Comparison of ENCODE assay signal across 24 mouse cellular contexts in the genomic region with DNA sequence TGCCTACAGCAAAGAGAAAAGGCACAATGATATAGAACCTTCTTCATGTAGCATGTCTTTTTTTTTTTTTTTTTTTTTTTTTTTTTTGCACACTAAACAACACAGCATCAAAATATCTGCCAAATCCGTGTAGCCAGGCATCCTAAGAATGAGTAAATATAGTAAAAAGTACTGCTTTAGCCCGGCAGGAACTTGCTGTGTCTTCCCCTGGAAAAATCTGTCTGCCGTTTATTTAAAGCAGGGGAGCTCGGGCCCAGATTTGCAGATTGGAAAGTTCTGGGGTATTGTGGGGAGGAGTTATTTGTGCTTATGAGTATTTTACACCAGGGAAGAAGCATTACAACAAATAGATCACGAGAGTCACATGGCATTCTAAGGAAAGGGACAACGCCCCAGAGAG. TPM values are rescaled to one million over a fixed set of nuclear protein-coding genes. Genes with fewer than 3 reads are reported as not detected.
A peak's percentile ranks its signal among the peaks of the same experiment; 100 is the strongest.
DNase-seq lines count a peak whose midpoint lies in the region; ATAC-seq and TF ChIP-seq lines count a peak whose summit lies in the region.
"Had no signal": no experiment of that assay in that cellular context is flagged by ENCODE, and none has a peak within 500 bp of the region (broad histone marks: within the 10 kb centered on the region; RNA-seq: fewer than 3 reads in every experiment).

No protein-coding gene starts in this region.

- H3K27ac ChIP-seq in intestine, embryonic 14.5 days (ENCODE audit: low read depth), result no peak overlapping the region
- H3K27ac ChIP-seq in intestine, postnatal 0 days (ENCODE audit: low read depth, low read length), result no peak overlapping the region
- no peak overlapping the region for H3K27ac ChIP-seq in heart, adult 2 months
- H3K27ac ChIP-seq: forebrain, embryonic 10.5 days; forebrain, embryonic 13.5 days; heart, embryonic 15.5 days; hindbrain, embryonic 10.5 days; hindbrain, embryonic 13.5 days had no signal

- no peak overlapping the region for H3K4me3 ChIP-seq in intestine, embryonic 14.5 days (ENCODE audit: low read depth, low read length)
- H3K4me3 ChIP-seq in intestine, postnatal 0 days (ENCODE audit: low read depth, low read length), result no peak overlapping the region
- H3K4me3 ChIP-seq in heart, adult 2 months, result no peak overlapping the region
- H3K4me3 ChIP-seq: forebrain, embryonic 10.5 days; forebrain, embryonic 13.5 days; heart, embryonic 12.5 days; heart, embryonic 15.5 days; hindbrain, embryonic 10.5 days; hindbrain, embryonic 13.5 days had no signal

- H3K9ac ChIP-seq in intestine, embryonic 14.5 days (ENCODE audit: low read length), result no peak overlapping the region
- no peak overlapping the region for H3K9ac ChIP-seq in intestine, postnatal 0 days (ENCODE audit: low read depth, low read length)
- H3K9ac ChIP-seq in heart, adult 2 months (ENCODE audit: low read depth, low read length), result no peak overlapping the region
- H3K9ac ChIP-seq: forebrain, embryonic 13.5 days; heart, embryonic 12.5 days; heart, embryonic 15.5 days; hindbrain, embryonic 13.5 days had no signal

- H3K27me3 ChIP-seq in intestine, embryonic 14.5 days (replicated peaks; ENCODE audit: control insufficient read depth, insufficient read depth, low read length), result no peaks in the 10 kb centered on the region
- no peaks in the 10 kb centered on the region for H3K27me3 ChIP-seq in intestine, postnatal 0 days (replicated peaks; ENCODE audit: control insufficient read depth, insufficient read depth, low read length)
- H3K27me3 ChIP-seq in heart, adult 2 months (ENCODE audit: control insufficient read depth, insufficient read depth, low read length), result no peaks in the 10 kb centered on the region
- H3K27me3 ChIP-seq: forebrain, embryonic 13.5 days; heart, embryonic 12.5 days; heart, embryonic 15.5 days; hindbrain, embryonic 13.5 days had no signal

- peak; percentile 40 for DNase-seq in intestine, embryonic 14.5 days (ENCODE audit: low spot score)
- DNase-seq in right cerebral cortex, postnatal 10 days (ENCODE audit: low spot score in 2 of 2), result peak; percentile 32 to 51
- no peak for DNase-seq in right cerebral cortex, postnatal 36 days (ENCODE audit: low spot score in 2 of 2)
- peak; percentile 68 for DNase-seq in NIH3T3 (ENCODE audit: low read depth)
- no peak for DNase-seq in heart, adult 2 months
- DNase-seq: adrenal gland, adult 2 months; adrenal gland, postnatal 14 days; cerebellum, adult 11-12 months; cerebellum, adult 8-10 months; cerebellum, postnatal 10 days; gastrocnemius, postnatal 25 days; heart, postnatal 10 days; heart, postnatal 36 days had no signal

- no peaks in the 10 kb centered on the region for H3K9me3 ChIP-seq in intestine, embryonic 14.5 days (ENCODE audit: control insufficient read depth, low read length)
- H3K9me3 ChIP-seq in intestine, postnatal 0 days (ENCODE audit: control insufficient read depth), result no peaks in the 10 kb centered on the region
- H3K9me3 ChIP-seq: forebrain, embryonic 10.5 days; forebrain, embryonic 13.5 days; G1E; heart, embryonic 12.5 days; heart, embryonic 15.5 days; hindbrain, embryonic 10.5 days; hindbrain, embryonic 13.5 days had no signal

- intact Hi-C loops in heart, adult 2 months (cut with DNase I), result no loop called here

- no peak for TF ChIP-seq POLR2A in heart, adult 2 months (IDR thresholded peaks at IDR 0.05; ENCODE audit: insufficient read depth, low read depth, low read length)

- H3K4me1 ChIP-seq in intestine, embryonic 14.5 days (replicated peaks; ENCODE audit: control insufficient read depth, insufficient read depth, low read length), result no peaks in the 10 kb centered on the region; the same call in 1 of the 2 replicates
- H3K4me1 ChIP-seq in intestine, postnatal 0 days (replicated peaks; ENCODE audit: control insufficient read depth, insufficient read depth, low read length), result no peaks in the 10 kb centered on the region
- peaks cover 1% of the 10 kb centered on the region for H3K4me1 ChIP-seq in heart, adult 2 months (ENCODE audit: control insufficient read depth, insufficient read depth, low read length)
- H3K4me1 ChIP-seq: forebrain, embryonic 13.5 days had no signal

- TF ChIP-seq CTCF in intestine, postnatal 0 days (IDR thresholded peaks at IDR 0.05; ENCODE audit: low read depth), result no peak
- TF ChIP-seq CTCF in heart, adult 2 months (IDR thresholded peaks at IDR 0.05), result no peak

- H3K4me2 ChIP-seq in intestine, embryonic 14.5 days (ENCODE audit: low read length), result no peak overlapping the region
- no peak overlapping the region for H3K4me2 ChIP-seq in intestine, postnatal 0 days (replicated peaks; ENCODE audit: low read depth)
- H3K4me2 ChIP-seq: forebrain, embryonic 13.5 days; heart, embryonic 12.5 days; heart, embryonic 15.5 days; hindbrain, embryonic 13.5 days had no signal

- no peaks in the 10 kb centered on the region for H3K79me2 ChIP-seq in heart, adult 2 months (replicated peaks; ENCODE audit: control insufficient read depth, insufficient read depth, low read length)

- no peak for TF ChIP-seq EP300 in heart, adult 2 months (IDR thresholded peaks at IDR 0.05; ENCODE audit: insufficient read depth, low read depth, low read length)

- no peak for ATAC-seq in intestine, embryonic 14.5 days (replicated peaks; ENCODE audit: low FRiP score, low TSS enrichment, low read depth)
- ATAC-seq in intestine, postnatal 0 days, result no peak
- ATAC-seq: forebrain, embryonic 13.5 days; forebrain, embryonic 16.5 days; hindbrain, embryonic 16.5 days; intestine, embryonic 16.5 days had no signal

- H3K36me3 ChIP-seq in intestine, embryonic 14.5 days (ENCODE audit: control insufficient read depth, insufficient read depth, low read length), result no peaks in the 10 kb centered on the region
- H3K36me3 ChIP-seq in intestine, postnatal 0 days (ENCODE audit: control insufficient read depth, insufficient read depth), result no peaks in the 10 kb centered on the region
- no peaks in the 10 kb centered on the region for H3K36me3 ChIP-seq in heart, adult 2 months (ENCODE audit: control insufficient read depth, insufficient read depth, low read length)
- H3K36me3 ChIP-seq: forebrain, embryonic 10.5 days; G1E; heart, embryonic 12.5 days; heart, embryonic 15.5 days; hindbrain, embryonic 10.5 days; hindbrain, embryonic 13.5 days had no signal

- 46% methylated on average over 6 of the region's 6 CpGs for WGBS in intestine, embryonic 14.5 days
- 42% methylated on average over 6 of the region's 6 CpGs for WGBS in intestine, postnatal 0 days
- WGBS in heart, adult 2 months, result 42% methylated on average over 6 of the region's 6 CpGs

RNA-seq across cellular contexts. Expression of a gene that starts 12.1 kb away (rescaled TPM):
- 0.26 TPM in 1 of 2 replicates, not detected in the other for polyA plus RNA-seq in intestine, embryonic 14.5 days (2014; fragmentation: Nextera tagmentation; extraction: Ambion mirVana)
- 0.18 and 0.52 TPM in 2 replicates for polyA plus RNA-seq in intestine, postnatal 0 days (2015; fragmentation: Nextera tagmentation; extraction: Ambion mirVana)
- total RNA-seq in heart, adult 2 months (2021), result 100 to 1,000 TPM; 383 to 550 TPM
- 316 and 466 TPM in 2 replicates for polyA plus RNA-seq in heart, adult 2 months (2012; rRNA removed)
- total RNA-seq: adrenal gland, adult 2 months; adrenal gland, postnatal 14 days had no signal
- polyA plus RNA-seq: adrenal gland, adult 2 months; forebrain, embryonic 10.5 days; forebrain, embryonic 13.5 days; forebrain, embryonic 16.5 days; G1E; hindbrain, embryonic 10.5 days had no signal

RNA-seq across cellular contexts. Expression of a gene that starts 48.5 kb away (rescaled TPM):
- 72.2 and 72.9 TPM in 2 replicates for polyA plus RNA-seq in intestine, embryonic 14.5 days (2014; fragmentation: Nextera tagmentation; extraction: Ambion mirVana)
- 31.5 and 32.5 TPM in 2 replicates for polyA plus RNA-seq in intestine, postnatal 0 days (2015; fragmentation: Nextera tagmentation; extraction: Ambion mirVana)
- 10 to 100 TPM; 11.9 to 12.7 TPM for total RNA-seq in heart, adult 2 months (2021)
- polyA plus RNA-seq in heart, adult 2 months (2012; rRNA removed), result 5.3 and 10.2 TPM in 2 replicates

Comparison
In these comparisons a context has a peak if more than half of its experiments do, and no peak if none do; other contexts are left out.
1. DNase-seq: peak in intestine, embryonic 14.5 days (single experiment), right cerebral cortex, postnatal 10 days (2 of 2) and NIH3T3 (single experiment); none in right cerebral cortex, postnatal 36 days (0 of 2) and heart, adult 2 months (0 of 2).
2. RNA of a gene that starts 12.1 kb away (polyA plus RNA-seq): 316 to 466 TPM in heart, adult 2 months; 0.18 to 0.52 TPM in intestine, postnatal 0 days and 0.26 TPM in intestine, embryonic 14.5 days; every median in the first group is over 100 times any median in the second.